Mouse (Mus musculus) induced T-regulatory cell, adult 2 months (primary cell): Measurements from ENCODE around the gene Trak2.
"Not testable (repeated sequence)": the region's sequence is repeated elsewhere in the genome, so short reads cannot be mapped to it uniquely, and the experiment has no call there.

Experiments used
- DNase-seq: peaks from one replicate; pipeline ENCODE4 v3.0.0-alpha.2; 2012; ENCODE audit warnings: low read depth

Trak2 gene

GRCm38 (mm10) chr1:58889826-58890546 is 83.2 kb downstream of the Trak2 start:
- DNase-seq, result no peak

GRCm38 (mm10) chr1:58885646-58886045 is 87.6 kb downstream of the Trak2 start:
- DNase-seq, result no peak

- DNase-seq, result not testable (repeated sequence)
Measured at GRCm38 (mm10) chr1:58883279-58883678, 90.0 kb downstream of the Trak2 start.

- not testable (repeated sequence) for DNase-seq
Measured at GRCm38 (mm10) chr1:58879291-58879690, 93.9 kb downstream of the Trak2 start.

GRCm38 (mm10) chr1:58876500-58876899 is 96.7 kb downstream of the Trak2 start:
- not testable (repeated sequence) for DNase-seq

- DNase-seq, result not testable (repeated sequence)
Measured at GRCm38 (mm10) chr1:58860586-58860985, 112.6 kb downstream of the Trak2 start.

GRCm38 (mm10) chr1:58859738-58860365 is 113.4 kb downstream of the Trak2 start:
- peak; percentile 78 for DNase-seq

GRCm38 (mm10) chr1:58859131-58859530 is 114.1 kb downstream of the Trak2 start:
- not testable (repeated sequence) for DNase-seq

- peak; percentile 64 for DNase-seq
Measured at GRCm38 (mm10) chr1:58856811-58857210, 116.4 kb downstream of the Trak2 start.
